Mouse (Mus musculus) bone marrow, adult 2 months (tissue): ENCODE measurements around the gene Gata1. TPM values are rescaled to one million over a fixed set of nuclear protein-coding genes. Genes with fewer than 3 reads are reported as not detected.

Source experiments
- H3K27ac ChIP-seq: fragments of 200-500 bp; 2 replicates; pipeline ENCODE4 v1.5.1; 2012; ENCODE audit warnings: low read depth, mild to moderate bottlenecking, control low read depth, inconsistent platforms, low read length; ENCODE audit not compliant: control insufficient read depth, poor library complexity, insufficient read depth
- H3K4me1 ChIP-seq: fragments of 200-500 bp; 2 replicates; pipeline ENCODE4 v1.6.1; 2011; ENCODE audit warnings: low read length; ENCODE audit not compliant: control insufficient read depth, insufficient read depth
- H3K4me3 ChIP-seq: fragments of 200-500 bp; replicated peaks from 2 replicates; pipeline ENCODE3; 2011; ENCODE audit warnings: mild to moderate bottlenecking, low read depth, low read length, control low read depth; ENCODE audit not compliant: control insufficient read depth
- CTCF ChIP-seq: fragments of 200-500 bp; IDR thresholded peaks from 2 replicates; pipeline ENCODE4 v1.5.1; 2011; ENCODE audit warnings: low read length, control low read depth; ENCODE audit not compliant: control insufficient read depth, insufficient read depth
- POLR2A ChIP-seq: fragments of 200-500 bp; IDR thresholded peaks from 2 replicates; pipeline ENCODE4 v1.6.1; 2011; ENCODE audit warnings: low read depth, mild to moderate bottlenecking, control low read depth, low read length, borderline replicate concordance; ENCODE audit not compliant: control insufficient read depth
- WGBS: fragments of 180-500 bp; shearing (Covaris S2); methylation state at CpG from one replicate; pipeline ENCODE4 v1.1.7; 2018; 5-methylcytosine and 5-hydroxymethylcytosine counted together
- polyA plus RNA-seq: library from polyadenylated mRNA; stranded (reverse); fragments of >200 nt; gene quantifications from 2 replicates; pipeline ENCODE4 v1.2.4, GENCODE M21; 2011; ENCODE audit warnings: low replicate concordance; ENCODE audit not compliant: missing spikeins, insufficient read depth, insufficient read length

The Gata1 gene
- polyA plus RNA-seq, 1 experiment = 91.2 TPM

DNA sequence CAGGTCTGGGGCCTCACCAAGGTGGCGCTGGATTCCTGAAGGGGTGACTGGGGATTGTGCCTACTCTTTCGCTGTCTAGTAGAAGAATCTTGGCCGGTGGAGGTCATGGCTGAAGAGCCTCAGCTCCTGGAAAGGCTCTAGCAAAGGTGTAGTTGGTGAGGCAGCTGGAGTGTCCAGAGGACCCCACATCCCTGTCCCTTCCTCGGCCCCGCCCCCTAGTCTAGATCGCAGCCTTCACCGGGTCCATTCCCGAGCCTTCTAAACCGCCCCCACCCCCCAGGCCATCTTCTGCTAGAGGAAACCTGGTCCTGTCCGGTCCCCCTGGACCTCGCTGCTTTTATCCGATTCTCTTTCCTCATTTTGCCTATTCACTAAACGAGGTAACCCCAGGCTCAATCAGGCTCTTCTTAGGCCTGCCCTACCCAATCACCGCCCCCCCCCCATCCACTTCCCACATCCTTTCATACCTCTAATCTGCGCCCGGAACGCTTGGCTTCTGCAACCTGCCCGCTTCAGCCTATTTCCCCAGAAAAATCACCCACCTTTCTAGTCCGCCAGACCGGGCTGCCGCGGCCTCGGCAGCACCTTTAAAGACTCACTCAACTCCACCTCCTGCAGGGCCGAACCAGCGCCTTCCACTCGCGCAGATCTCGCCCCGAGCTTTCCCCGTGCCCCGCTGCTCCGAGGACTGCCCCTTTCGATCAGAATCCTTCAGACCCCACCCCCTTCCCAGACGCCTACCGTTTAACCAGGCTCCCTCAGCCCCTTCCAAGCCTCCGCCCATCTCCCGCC lies 30.6 kb downstream of the Gata1 start, which contains the start of gene Hdac6:
Gene Hdac6 (minus strand): TSS at position 782 of the 792 bp plus-strand sequence.
- no peaks in the 10 kb centered on the region for H3K4me1 ChIP-seq
- peak within 1 kb of the TSS; percentile 66 for H3K4me3 ChIP-seq
- H3K27ac ChIP-seq = peak within 1 kb of the TSS; percentile 7; the same call in 1 of the 2 replicates
- TF ChIP-seq POLR2A = no peak
- TF ChIP-seq CTCF = no peak
- WGBS = 14% methylated on average over 36 of the region's 37 CpGs

DNA sequence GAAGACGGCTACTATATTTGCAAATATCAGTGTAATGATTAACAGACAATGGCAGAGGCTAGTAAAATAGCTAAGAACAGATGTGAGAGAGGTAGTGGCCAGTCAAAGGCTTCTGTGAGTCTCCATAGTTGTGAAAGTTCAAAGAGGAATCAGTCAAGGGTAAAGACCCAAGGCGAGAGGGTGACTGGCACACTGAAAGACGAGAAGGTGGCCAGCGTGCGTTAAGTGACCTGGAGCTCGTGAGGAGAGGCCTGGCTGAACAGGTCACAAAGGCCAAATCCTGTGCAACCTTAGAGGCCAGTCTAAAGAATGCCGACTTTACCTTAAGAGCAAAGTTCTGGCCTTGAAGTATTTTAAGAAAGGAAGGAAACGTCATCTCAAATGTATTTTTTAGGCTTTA lies 32.3 kb downstream of the Gata1 start:
- no peak overlapping the region for H3K27ac ChIP-seq
- no peaks in the 10 kb centered on the region for H3K4me1 ChIP-seq
- WGBS = 87% methylated on average over 8 of the region's 8 CpGs
- H3K4me3 ChIP-seq = no peak overlapping the region
- no peak for TF ChIP-seq CTCF
- TF ChIP-seq POLR2A = no peak

DNA sequence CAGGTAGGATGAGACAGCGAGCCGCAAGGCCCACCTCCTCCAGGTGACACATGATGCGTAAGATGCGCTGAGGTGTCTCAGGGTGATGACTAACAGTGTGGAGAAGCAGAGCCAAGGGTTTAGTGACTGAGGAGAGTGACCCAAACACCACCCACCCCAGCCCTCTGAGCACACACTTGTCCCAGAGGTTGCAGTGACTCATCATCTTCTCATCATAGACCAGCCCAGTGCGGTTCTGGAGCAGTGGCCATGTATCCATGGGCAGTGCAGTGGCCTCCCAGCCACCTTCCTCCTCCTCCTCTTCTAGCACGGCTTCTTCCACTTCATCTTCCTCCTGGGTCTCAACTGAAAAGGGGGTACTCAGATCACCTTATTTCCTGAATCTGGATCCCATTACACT lies 40.2 kb downstream of the Gata1 start:
- 83% methylated on average over 6 of the region's 6 CpGs for WGBS
- H3K4me3 ChIP-seq = no peak overlapping the region
- no peaks in the 10 kb centered on the region for H3K4me1 ChIP-seq
- no peak overlapping the region for H3K27ac ChIP-seq
- TF ChIP-seq CTCF (no peak), POLR2A (no peak)

DNA sequence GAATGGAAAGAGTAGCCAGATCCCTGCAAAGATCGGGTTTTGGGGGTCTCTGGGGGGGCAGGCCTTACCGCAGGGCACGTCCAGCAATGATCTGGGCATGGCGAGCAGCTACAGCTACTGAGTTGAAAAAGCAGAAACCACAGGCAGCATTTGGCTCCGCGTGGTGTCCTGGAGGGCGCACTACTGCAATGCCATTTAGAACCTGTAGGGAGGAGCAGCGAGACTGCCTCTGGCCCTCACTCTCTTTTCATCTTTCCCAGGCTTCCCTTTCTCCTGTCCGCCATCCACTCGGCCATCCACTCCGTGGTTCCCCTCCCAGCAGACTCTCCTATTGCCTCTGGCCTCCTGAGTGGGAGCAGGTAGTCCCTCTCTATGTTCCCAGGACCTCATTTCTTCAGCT lies 41.0 kb downstream of the Gata1 start:
- 52% methylated on average over 11 of the region's 11 CpGs for WGBS
- Histone ChIP-seq H3K4me3 (no peak overlapping the region), H3K27ac (no peak overlapping the region), H3K4me1 (no peaks in the 10 kb centered on the region)
- TF ChIP-seq POLR2A (no peak), CTCF (no peak)

DNA sequence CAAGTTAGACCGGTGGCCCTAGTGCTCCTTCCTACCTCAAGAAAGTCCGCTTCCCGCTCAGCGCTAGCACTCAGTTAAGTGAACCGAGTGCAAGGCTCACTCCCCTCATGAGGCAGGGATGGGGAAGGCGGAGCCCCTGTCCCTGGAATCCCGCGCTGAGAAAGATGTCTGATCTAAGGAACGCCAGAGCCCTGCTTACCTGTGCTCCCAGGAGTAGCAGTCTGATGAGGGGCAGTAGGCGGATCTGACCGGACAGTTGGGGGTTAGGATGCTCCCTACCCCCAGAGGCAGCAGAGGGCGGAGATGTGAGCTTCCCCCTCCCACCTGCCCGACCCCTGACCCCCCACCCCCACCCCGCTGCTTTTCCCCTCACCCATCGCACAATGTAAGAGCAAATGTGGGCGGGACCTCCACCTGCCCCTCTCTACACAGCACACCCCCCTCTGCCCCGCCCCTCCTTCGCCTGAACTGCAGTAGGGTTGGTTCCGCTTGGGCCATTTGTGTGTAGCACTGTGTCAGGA lies 49.5 kb downstream of the Gata1 start, which contains the start of gene Eras:
Gene Eras (minus strand): TSS at position 338 of the 521 bp plus-strand sequence.
- TF ChIP-seq CTCF (no peak), POLR2A (no peak)
- no peak within 1 kb of the TSS for H3K4me3 ChIP-seq
- no peak within 1 kb of the TSS for H3K27ac ChIP-seq
- 32% methylated on average over 19 of the region's 19 CpGs for WGBS
- no peaks in the 10 kb centered on the region for H3K4me1 ChIP-seq

DNA sequence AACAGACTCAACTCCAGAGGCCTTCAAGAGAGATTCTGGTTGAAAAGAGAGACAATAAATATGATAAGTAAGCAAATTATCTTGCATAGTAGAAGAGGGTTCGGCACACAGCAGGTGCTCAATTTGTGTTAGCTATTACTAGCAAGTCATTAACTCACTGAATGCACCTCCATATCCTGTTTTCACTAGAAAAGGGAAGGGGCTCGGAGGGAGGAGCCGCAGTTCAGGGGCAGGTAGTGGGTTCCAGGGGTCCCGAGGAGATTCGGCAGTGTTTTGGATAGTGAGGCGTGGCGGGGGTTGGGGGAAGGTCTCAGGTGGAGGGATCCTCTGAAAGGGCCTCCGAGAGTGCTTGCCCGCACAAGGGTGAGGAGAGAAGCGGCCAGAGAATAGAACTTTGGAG lies 50.8 kb downstream of the Gata1 start:
- TF ChIP-seq CTCF (no peak), POLR2A (no peak)
- H3K4me3 ChIP-seq = no peak overlapping the region
- WGBS = 21% methylated on average over 10 of the region's 10 CpGs
- no peak overlapping the region for H3K27ac ChIP-seq
- no peaks in the 10 kb centered on the region for H3K4me1 ChIP-seq

DNA sequence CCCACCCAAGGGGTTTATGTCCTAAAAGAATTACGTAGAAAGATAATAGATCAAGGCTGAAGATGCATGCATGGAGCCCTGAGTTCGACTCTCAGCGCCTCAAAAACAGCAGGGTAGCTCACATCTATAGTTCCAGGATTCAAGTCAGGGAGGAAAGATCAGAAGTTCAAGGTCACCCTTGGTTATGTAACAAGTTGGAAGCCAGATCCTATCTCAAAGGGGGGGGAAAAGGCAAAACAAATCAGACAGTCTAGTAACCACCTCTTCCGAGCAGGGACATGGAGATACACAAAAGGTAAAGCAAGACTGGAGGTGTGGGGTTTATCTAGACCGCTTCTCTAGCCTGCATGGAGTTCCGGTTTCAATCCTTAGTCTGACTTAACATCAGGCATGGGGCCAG lies 51.6 kb downstream of the Gata1 start:
- no peak overlapping the region for H3K27ac ChIP-seq
- WGBS = 74% methylated on average over 6 of the region's 6 CpGs
- H3K4me3 ChIP-seq = no peak overlapping the region
- H3K4me1 ChIP-seq = no peaks in the 10 kb centered on the region
- TF ChIP-seq POLR2A = no peak
- TF ChIP-seq CTCF = no peak

DNA sequence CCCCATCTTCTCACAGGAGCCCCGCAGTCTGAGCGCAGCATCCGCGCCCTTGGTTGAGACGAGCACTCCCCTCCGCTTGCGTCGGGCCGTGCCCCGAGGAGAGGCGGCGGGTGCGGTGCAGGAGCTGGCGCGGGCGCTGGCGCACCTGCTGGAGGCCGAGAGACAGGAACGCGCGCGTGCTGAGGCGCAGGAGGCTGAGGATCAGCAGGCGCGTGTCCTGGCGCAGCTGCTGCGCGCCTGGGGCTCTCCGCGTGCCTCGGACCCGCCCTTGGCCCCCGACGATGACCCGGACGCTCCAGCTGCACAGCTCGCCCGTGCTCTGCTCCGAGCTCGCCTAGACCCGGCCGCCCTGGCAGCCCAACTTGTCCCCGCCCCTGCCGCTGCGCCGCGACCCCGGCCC lies 55.8 kb downstream of the Gata1 start:
- Histone ChIP-seq H3K27ac (no peak overlapping the region), H3K4me3 (no peak overlapping the region), H3K4me1 (no peaks in the 10 kb centered on the region)
- no peak for TF ChIP-seq CTCF
- TF ChIP-seq POLR2A = no peak
- WGBS = 7% methylated on average over 47 of the region's 48 CpGs
